Mouse (Mus musculus): ENCODE data around the gene Drg1.
"Not testable (repeated sequence)": the region's sequence is repeated elsewhere in the genome, so short reads cannot be mapped to it uniquely, and the experiment has no call there.

DNA sequence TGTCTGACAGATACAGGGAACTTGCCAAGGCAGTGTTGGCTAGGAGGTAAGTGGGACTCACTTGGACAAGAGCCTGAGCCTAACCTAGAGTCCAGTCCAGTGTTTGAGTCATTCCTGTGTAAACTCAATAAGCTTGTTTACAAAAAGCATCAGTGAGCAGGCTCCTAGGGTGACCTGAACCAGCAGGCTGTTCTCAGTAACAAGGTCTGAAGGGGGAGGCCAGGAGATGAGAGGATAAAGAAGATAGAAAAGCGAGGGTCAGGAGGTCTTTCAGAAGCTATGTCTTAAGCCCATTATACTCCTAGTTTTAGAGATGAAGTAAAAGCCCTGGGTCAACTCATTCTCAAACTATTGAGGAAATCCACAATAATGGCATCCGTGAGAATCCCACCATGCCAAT lies 104.8 kb downstream of the Drg1 start:
- TF ChIP-seq POLR2A (IDR thresholded peaks at IDR 0.05; ENCODE audit: borderline replicate concordance, insufficient read depth, low read length); CTCF (IDR thresholded peaks at IDR 0.05; ENCODE audit: borderline replicate concordance, insufficient read depth, low read depth, low read length): not testable (repeated sequence)
